Mouse (Mus musculus): ENCODE data around the gene Swap70. TPM values are rescaled to one million over a fixed set of nuclear protein-coding genes. Genes with fewer than 3 reads are reported as not detected.
A peak's percentile ranks its signal among the peaks of the same experiment; 100 is the strongest.

Gene Swap70
- total and polyA plus RNA-seq, 3 experiments, result 296 to 398 (median 370) TPM

- TF ChIP-seq MXI1 (IDR thresholded peaks at IDR 0.05; ENCODE audit: low read depth, low read length) (peak; percentile 60; the same call in 1 of the 2 replicates), POLR2AphosphoS2 (IDR thresholded peaks at IDR 0.05; ENCODE audit: low read depth, low read length) (no peak), MEF2A (IDR thresholded peaks at IDR 0.05; ENCODE audit: borderline replicate concordance, low read depth, low read length) (peak; percentile 50; the same call in 1 of the 2 replicates), EP300 (IDR thresholded peaks at IDR 0.05; ENCODE audit: low read length) (no peak), ETS1 (conservative IDR thresholded peaks at IDR 0.05; ENCODE audit: low read depth, low read length) (no peak), ZMIZ1 (IDR thresholded peaks at IDR 0.05; ENCODE audit: low read depth, low read length) (0 out of 2 replicates have a peak, but pooled peaks have one; percentile 13), TBP (conservative IDR thresholded peaks at IDR 0.05; ENCODE audit: low read depth, low read length) (no peak), ELF1 (IDR thresholded peaks at IDR 0.05; ENCODE audit: low read depth, low read length) (peak; percentile 38; the same call in 1 of the 2 replicates), SMC3 (IDR thresholded peaks at IDR 0.05; ENCODE audit: low read depth, low read length) (peak; percentile 87), IRF4 (IDR thresholded peaks at IDR 0.05; ENCODE audit: low read depth, low read length) (no peak; the same call in 1 of the 2 replicates), POLR2A (IDR thresholded peaks at IDR 0.05; ENCODE audit: low read depth, low read length) (0 out of 2 replicates have a peak, but pooled peaks have one; percentile 8), UBTF (IDR thresholded peaks at IDR 0.05; ENCODE audit: low read depth, low read length) (no peak)
These were observed 44.3 kb downstream of the Swap70 start (continued) for GRCm38 (mm10) chr7:110265796-110266195.

GRCm38 (mm10) chr7:110267014-110267413, 45.5 kb downstream of the Swap70 start:
- in situ Hi-C loops (cut with MboI; ENCODE audit: low pct_ligation_motif_present, low pct_unique_long_range_greater_than_20kb, low sequenced_read_pairs) (loop anchor here (10.0 kb wide), 1 partner anchor 102 kb away; no protein-coding TSS in a partner anchor), dilution Hi-C loops (cut with MboI; ENCODE audit: extremely low pct_ligation_motif_present, extremely low pct_unique_long_range_greater_than_20kb, low sequenced_read_pairs) (no loop called here)
- Histone ChIP-seq H3K27ac (ENCODE audit: insufficient read depth, low read depth) (peak overlapping the region; percentile 87), H3K9ac (ENCODE audit: insufficient read depth, low read depth) (peak overlapping the region; percentile 68; the same call in 1 of the 2 replicates), H3K79me2 (replicated peaks; ENCODE audit: control insufficient read depth, extremely low read depth, insufficient read depth, poor library complexity, severe bottlenecking) (peaks cover 61% of the 10 kb centered on the region), H3K4me3 (replicated peaks in 1 of 3; ENCODE audit: low read depth in 2 of 3, low read length in 2 of 3, poor library complexity in 1 of 3) (no peak overlapping the region), H3K9me3 (replicated peaks; ENCODE audit: low read length) (no peaks in the 10 kb centered on the region), H3K4me2 (ENCODE audit: insufficient read depth, low read depth, poor library complexity, severe bottlenecking) (peak overlapping the region; percentile 61), H3K4me1 (ENCODE audit: control insufficient read depth in 1 of 2, insufficient read depth in 2 of 2) (peaks cover 49 to 94% of the 10 kb centered on the region in 2 experiments), H3K36me3 (replicated peaks in 1 of 2; ENCODE audit: control insufficient read depth in 1 of 2, insufficient read depth in 1 of 2, low read length in 1 of 2) (peaks cover 54 to 90% of the 10 kb centered on the region in 2 experiments), H3K27me3 (replicated peaks) (no peaks in the 10 kb centered on the region)
- peak; percentile 18; the same call in 1 of the 2 replicates for TF ChIP-seq MYC (IDR thresholded peaks at IDR 0.05; ENCODE audit: low read depth, low read length)
- 0 out of 2 replicates have a peak, but pooled peaks have one; percentile 55 for TF ChIP-seq SIN3A (IDR thresholded peaks at IDR 0.05; ENCODE audit: low read length)
- peak; percentile 77 for TF ChIP-seq TBP (conservative IDR thresholded peaks at IDR 0.05; ENCODE audit: low read depth, low read length)
- TF ChIP-seq GABPA (IDR thresholded peaks at IDR 0.05; ENCODE audit: insufficient replicate concordance, low read depth, low read length), result no peak
- TF ChIP-seq UBTF (IDR thresholded peaks at IDR 0.05; ENCODE audit: low read depth, low read length), result no peak
- no peak for TF ChIP-seq ZNF384 (IDR thresholded peaks at IDR 0.05; ENCODE audit: low read depth, low read length)
- peak; percentile 91 for TF ChIP-seq TCF12 (IDR thresholded peaks at IDR 0.05; ENCODE audit: low read depth, low read length)
- peak; percentile 54 for TF ChIP-seq POLR2A (IDR thresholded peaks at IDR 0.05; ENCODE audit: low read depth, low read length)
- TF ChIP-seq NRF1 (IDR thresholded peaks at IDR 0.05; ENCODE audit: low read depth, low read length), result no peak
- 0 out of 2 replicates have a peak, but pooled peaks have one; percentile 5 for TF ChIP-seq HCFC1 (IDR thresholded peaks at IDR 0.05; ENCODE audit: low read depth, low read length)
- TF ChIP-seq MEF2A (IDR thresholded peaks at IDR 0.05; ENCODE audit: borderline replicate concordance, low read depth, low read length), result peak; percentile 81; the same call in 1 of the 2 replicates
- peak; percentile 72 for TF ChIP-seq ETS1 (conservative IDR thresholded peaks at IDR 0.05; ENCODE audit: low read depth, low read length)
- peak; percentile 77 for TF ChIP-seq EP300 (IDR thresholded peaks at IDR 0.05; ENCODE audit: low read length)
- TF ChIP-seq CTCF (conservative IDR thresholded peaks at IDR 0.05 in 1 of 2, IDR thresholded peaks at IDR 0.05 in 1 of 2; ENCODE audit: low read depth in 2 of 2, low read length in 2 of 2), result peak in 1 of 2 experiments; percentile 20; a peak in 1 of 4 replicates
- TF ChIP-seq IRF4 (IDR thresholded peaks at IDR 0.05; ENCODE audit: low read depth, low read length), result peak; percentile 78
- peak; percentile 4 for TF ChIP-seq RAD21 (IDR thresholded peaks at IDR 0.05; ENCODE audit: low read depth, low read length)
- peak; percentile 70 for TF ChIP-seq BHLHE40 (IDR thresholded peaks at IDR 0.05; ENCODE audit: low read depth, low read length)
- DNase-seq (ENCODE audit: extremely low read depth), result peak; percentile 79

All from CH12.LX (cell line).